Mouse (Mus musculus) thymus, postnatal 36 days (tissue): ENCODE data around the gene Cfl1.

Source experiments
- DNase-seq, 2 experiments: peaks; one replicate each; pipeline ENCODE4 v3.0.0; 2022; ENCODE audit warnings: mixed read lengths in 2 of 2

The Cfl1 gene

GRCm38 (mm10) chr19:5490898-5491708 is 848 bp downstream of the Cfl1 start:
- peak; percentile 85 to 88 for DNase-seq

GRCm38 (mm10) chr19:5492641-5493040 is 2.4 kb downstream of the Cfl1 start:
- no peak for DNase-seq

- peak; percentile 3 to 38 for DNase-seq
Measured at GRCm38 (mm10) chr19:5493301-5493721, 3.1 kb downstream of the Cfl1 start.

GRCm38 (mm10) chr19:5494314-5494713 is 4.1 kb downstream of the Cfl1 start:
- DNase-seq = no peak

- no peak for DNase-seq
Measured at GRCm38 (mm10) chr19:5495353-5496051, 5.2 kb downstream of the Cfl1 start.

- DNase-seq = no peak
Measured at GRCm38 (mm10) chr19:5496052-5496370, 5.8 kb downstream of the Cfl1 start.

- no peak for DNase-seq
Measured at GRCm38 (mm10) chr19:5500330-5500875, 10.1 kb downstream of the Cfl1 start.

GRCm38 (mm10) chr19:5503687-5504086 is 13.4 kb downstream of the Cfl1 start, which contains the start of gene 1700020D05Rik:
TSS of gene 1700020D05Rik (minus strand) at chr19:5503787.
- DNase-seq = no peak

GRCm38 (mm10) chr19:5510031-5511026 is 20.1 kb downstream of the Cfl1 start, which contains the start of gene Snx32:
TSS of gene Snx32 (minus strand) at chr19:5510538.
- peak; percentile 95 to 98 for DNase-seq

GRCm38 (mm10) chr19:5511074-5511632 is 20.9 kb downstream of the Cfl1 start:
- DNase-seq = no peak

GRCm38 (mm10) chr19:5512091-5513004 is 22.1 kb downstream of the Cfl1 start:
- no peak for DNase-seq

- no peak for DNase-seq
Measured at GRCm38 (mm10) chr19:5513005-5513349, 22.7 kb downstream of the Cfl1 start.

GRCm38 (mm10) chr19:5515840-5516777 is 25.9 kb downstream of the Cfl1 start:
- DNase-seq = no peak

- no peak for DNase-seq
Measured at GRCm38 (mm10) chr19:5516906-5517505, 26.8 kb downstream of the Cfl1 start.

- no peak for DNase-seq
Measured at GRCm38 (mm10) chr19:5518721-5519120, 28.5 kb downstream of the Cfl1 start.

- no peak for DNase-seq
Measured at GRCm38 (mm10) chr19:5525204-5525603, 34.9 kb downstream of the Cfl1 start.

- DNase-seq = peak; percentile 91 to 96
Measured at GRCm38 (mm10) chr19:5529325-5530137, 39.3 kb downstream of the Cfl1 start.

GRCm38 (mm10) chr19:5530138-5530524 is 39.9 kb downstream of the Cfl1 start:
- DNase-seq = no peak

GRCm38 (mm10) chr19:5532520-5532919 is 42.3 kb downstream of the Cfl1 start:
- DNase-seq = peak in 1 of 2 experiments; percentile 17
